Mouse (Mus musculus): ENCODE data around the gene Nectin2.

GRCm38 (mm10) chr7:19710650-19711049 lies 39.6 kb downstream of the Nectin2 start:
- TF ChIP-seq CTCF (IDR thresholded peaks at IDR 0.05; ENCODE audit: borderline replicate concordance, control insufficient read depth, extremely low read depth, insufficient read depth, low read length, poor library complexity) (no peak), POLR2A (IDR thresholded peaks at IDR 0.05; ENCODE audit: control insufficient read depth, extremely low read depth, insufficient read depth, low read length, poor library complexity) (no peak)
